Mouse (Mus musculus) cerebellum, adult 11-12 months (tissue): Measurements from ENCODE around the gene Plagl2.
"Not testable (repeated sequence)": the region's sequence is repeated elsewhere in the genome, so short reads cannot be mapped to it uniquely, and the experiment has no call there.

ENCODE experiments used
- DNase-seq: peaks from one replicate; pipeline ENCODE4 v3.0.0; 2022

Gene Plagl2

DNA sequence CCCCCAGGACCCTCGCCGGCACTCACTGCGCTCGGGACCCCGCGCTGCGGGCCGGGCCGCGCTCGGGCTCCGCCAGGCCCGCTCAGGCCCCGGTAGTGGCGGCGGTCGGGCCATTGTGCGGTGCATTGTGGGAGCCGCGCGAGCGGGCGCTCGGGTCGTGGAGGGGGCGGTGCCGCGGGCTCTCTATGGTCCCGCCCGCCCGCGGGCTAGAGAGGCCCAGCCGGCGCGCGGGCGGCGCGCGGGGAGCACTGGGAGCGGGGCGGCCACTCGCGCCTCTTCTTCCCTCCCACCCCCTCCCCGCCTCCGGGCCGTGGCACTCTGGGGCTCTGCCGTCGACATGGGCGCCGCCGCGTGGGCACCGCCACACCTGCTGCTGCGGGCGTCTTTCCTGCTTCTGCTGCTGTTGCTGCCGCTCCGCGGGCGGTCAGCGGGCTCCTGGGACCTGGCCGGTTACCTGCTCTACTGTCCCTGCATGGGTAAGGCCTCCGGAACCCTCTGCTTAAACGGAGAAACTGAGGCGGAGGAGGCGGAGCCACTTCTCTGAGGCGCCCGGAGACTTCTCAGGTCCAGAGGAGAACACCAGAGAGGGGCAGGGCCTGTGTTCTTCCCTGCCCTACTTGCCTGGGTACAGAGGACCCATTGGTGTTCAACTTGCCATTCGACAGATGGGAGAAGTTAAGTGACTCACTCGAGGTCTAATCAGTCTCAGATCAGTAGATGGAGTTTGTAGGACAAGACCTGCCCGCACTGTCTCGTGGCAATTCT lies at the start of gene Plagl2, which contains the start of gene Pofut1:
Gene Plagl2, minus strand, starts transcription at position 177 of the 765 bp plus-strand sequence.
Gene Pofut1, plus strand, starts transcription at position 284 of the 765 bp plus-strand sequence.
- DNase-seq = peak; percentile 89

DNA sequence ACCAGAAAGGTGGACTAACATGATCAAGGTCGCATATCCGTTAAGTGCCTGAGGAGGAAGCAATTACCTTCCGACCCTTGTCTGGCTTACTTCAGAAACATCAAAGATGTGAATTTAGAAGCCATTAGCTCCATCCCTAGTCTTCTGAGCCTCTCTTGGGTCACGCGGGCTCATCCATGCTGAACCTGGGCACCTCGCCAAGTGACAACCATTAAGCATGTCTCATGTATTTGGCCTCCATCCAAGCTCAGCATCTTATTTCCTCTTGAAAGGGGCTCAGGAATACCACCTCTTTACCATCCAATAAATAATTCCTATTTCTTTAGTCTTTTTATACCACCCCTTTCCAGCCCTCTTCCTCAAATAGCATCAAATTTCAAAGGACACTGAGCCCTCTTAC lies 46.6 kb upstream of the Plagl2 start:
- no peak for DNase-seq

DNA sequence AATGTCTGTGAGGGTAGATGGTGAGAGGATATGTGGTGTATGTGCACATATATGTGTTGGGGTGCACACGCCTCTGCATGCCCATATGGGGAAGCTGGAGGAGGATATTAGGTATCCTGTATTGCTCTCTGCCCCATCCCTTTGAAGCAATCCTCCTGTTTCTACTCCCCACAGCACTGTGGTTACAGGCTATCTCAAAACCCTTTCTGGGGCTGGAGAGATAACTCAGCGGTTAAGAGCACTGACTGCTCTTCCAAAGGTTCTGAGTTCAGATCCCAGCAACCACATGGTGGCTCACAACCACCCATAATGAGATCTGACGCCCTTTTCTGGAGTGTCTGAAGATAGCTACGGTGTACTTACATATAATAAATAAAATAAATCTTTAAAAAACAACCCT lies 45.3 kb upstream of the Plagl2 start:
- DNase-seq = no peak

GRCm38 (mm10) chr2:153283919-153284318 lies 42.7 kb upstream of the Plagl2 start:
- DNase-seq = no peak

- no peak for DNase-seq
Observed at GRCm38 (mm10) chr2:153278357-153278756, 37.1 kb upstream of the Plagl2 start.

DNA sequence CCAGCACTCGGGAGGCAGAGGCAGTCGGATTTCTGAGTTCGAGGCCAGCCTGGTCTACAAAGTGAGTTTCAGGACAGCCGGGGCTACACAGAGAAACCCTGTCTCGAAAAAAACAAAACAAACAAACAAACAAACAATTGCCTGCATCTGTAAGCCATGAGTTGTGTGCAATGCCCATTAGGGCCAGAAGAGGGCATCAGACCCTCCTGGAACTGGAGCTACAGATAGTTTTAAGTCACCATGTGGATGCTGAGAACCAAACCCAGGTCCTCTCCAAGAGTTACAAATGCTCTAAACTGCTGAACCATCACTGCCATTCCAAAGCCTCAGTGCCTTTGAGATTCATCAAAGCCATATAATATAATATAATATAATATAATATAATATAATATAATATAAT lies 35.6 kb upstream of the Plagl2 start:
- not testable (repeated sequence) for DNase-seq

GRCm38 (mm10) chr2:153276440-153276839 lies 35.2 kb upstream of the Plagl2 start:
- DNase-seq = no peak

DNA sequence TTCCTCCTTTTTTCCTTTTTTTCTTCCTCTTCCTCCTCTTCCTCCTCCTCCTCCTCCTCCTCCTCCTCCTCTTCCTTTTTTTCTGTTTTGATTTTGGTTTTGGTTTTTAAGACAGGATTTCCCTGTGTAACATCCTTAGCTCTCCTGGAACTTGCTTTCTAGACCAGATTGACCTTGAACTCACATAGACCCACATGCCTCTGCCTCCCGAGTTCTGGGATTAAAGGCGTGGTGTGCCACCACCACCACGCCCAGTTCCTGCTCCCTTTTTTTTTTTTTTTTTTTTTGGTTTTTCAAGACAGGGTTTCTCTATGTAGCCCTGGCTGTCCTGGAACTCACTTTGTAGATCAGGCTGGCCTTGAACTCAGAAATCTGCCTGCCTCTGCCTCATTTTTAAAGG lies 34.4 kb upstream of the Plagl2 start:
- not testable (repeated sequence) for DNase-seq

GRCm38 (mm10) chr2:153274919-153275247 lies 33.7 kb upstream of the Plagl2 start:
- DNase-seq = no peak

DNA sequence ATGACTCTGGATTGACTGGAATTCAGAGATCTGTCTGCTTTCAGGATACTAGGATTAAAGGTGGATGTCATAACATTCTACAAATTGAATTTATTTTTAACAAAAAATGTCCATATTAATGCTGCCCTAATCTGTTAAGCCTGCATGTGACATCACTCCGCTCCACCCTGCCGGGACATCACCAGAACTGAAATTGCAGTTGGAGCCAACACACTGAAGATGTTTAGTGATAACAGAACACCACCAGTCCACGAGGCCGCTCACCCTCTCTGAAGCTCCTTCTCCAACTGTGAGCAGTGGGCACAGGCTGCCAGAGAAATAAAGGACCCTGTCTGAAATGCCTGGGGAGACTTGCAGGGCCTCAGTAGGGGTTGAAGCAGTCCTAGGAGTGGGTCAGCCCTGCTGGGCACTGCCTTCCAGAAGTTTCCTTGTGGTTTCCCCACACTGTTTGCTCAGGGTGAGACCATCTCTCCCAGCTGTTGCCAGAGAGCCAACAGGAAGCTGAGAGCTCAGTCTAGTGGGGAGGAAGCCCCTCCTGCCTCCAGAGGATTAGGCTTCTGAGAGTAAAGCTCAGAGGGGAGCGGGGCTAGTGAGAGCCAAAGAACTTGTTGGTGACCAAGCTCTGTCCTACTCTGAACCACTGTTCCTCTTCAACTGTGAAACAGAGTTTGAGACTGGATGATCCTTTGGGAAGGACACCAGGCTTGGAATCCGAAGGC lies 33.1 kb upstream of the Plagl2 start:
- DNase-seq = not testable (repeated sequence)

DNA sequence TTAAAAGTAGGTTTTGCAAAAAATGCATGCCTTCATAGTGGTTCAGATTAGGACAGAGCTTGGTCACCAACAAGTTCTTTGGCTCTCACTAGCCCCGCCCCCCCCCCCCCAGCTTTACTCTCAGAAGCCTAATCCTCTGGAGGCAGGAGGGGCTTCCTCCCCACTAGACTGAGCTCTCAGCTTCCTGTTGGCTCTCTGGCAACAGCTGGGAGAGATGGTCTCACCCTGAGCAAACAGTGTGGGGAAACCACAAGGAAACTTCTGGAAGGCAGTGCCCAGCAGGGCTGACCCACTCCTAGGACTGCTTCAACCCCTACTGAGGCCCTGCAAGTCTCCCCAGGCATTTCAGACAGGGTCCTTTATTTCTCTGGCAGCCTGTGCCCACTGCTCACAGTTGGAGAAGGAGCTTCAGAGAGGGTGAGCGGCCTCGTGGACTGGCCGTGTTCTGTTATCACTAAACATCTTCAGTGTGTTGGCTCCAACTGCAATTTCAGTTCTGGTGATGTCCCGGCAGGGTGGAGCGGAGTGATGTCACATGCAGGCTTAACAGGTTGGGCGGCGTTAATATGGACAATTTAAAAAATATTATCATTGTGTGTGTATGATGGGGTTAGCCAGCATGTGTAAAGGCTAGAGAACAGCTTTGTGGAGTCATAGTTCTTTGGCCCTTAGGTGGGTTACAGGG lies 29.1 kb upstream of the Plagl2 start:
- not testable (repeated sequence) for DNase-seq

GRCm38 (mm10) chr2:153267331-153267730 lies 26.1 kb upstream of the Plagl2 start:
- no peak for DNase-seq

DNA sequence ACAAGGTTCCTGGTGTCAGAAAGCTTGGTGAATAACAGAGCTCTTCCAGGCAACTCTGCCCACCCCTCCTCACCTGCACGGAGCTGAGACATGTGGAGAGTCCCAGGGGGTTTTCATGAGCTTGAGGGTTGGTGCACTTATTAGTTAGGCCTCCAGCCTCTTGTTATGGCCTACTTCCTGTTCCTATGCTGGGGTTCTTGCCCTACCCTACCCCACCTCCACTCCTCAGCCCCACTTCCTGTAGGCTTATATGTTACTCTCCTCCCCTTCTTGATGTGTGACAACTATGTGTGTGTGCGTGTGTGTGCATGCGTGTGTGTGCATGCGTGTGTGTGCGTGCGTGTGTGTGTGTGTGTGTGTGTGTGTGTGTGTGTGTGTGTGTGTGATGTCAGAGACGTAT lies 21.8 kb upstream of the Plagl2 start:
- DNase-seq = no peak

DNA sequence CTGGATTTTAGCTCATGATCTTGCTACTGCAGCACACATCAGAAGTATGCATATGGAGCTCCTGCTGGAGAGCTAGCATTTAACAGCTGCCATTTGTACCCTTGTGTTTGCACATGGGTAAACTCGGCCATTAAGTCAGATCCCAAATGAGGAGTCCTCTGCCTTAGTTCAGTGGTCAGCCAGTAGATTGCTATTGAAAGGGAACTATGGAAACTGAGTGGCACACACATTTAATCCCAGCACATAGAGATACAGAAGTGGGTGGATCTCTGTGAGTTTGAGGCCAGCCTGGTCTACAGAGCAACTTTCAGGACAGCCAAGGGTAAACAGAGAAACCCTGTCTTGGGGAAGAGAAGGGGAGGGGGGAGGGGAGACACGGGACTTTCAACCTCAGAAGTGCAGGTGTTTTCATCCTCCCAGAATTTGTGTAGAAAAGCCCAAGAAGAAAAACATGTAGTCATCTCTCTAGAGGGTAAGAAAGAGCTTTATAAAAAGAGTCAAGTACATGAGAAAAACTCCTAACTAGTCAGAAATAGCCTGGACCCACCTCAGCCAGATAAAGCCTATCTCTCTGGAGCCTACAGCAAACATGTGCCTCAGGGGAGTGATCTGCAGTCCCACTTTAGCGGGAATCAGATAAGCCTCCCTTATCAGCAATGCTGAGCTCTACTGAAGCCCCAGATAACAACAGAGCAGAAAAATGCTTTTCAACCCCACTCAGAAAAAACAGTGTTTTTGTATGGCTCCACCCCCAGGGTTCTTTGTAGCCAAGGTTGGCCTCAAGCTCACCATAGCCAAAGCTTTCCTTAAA lies 18.8 kb upstream of the Plagl2 start:
- DNase-seq = no peak

DNA sequence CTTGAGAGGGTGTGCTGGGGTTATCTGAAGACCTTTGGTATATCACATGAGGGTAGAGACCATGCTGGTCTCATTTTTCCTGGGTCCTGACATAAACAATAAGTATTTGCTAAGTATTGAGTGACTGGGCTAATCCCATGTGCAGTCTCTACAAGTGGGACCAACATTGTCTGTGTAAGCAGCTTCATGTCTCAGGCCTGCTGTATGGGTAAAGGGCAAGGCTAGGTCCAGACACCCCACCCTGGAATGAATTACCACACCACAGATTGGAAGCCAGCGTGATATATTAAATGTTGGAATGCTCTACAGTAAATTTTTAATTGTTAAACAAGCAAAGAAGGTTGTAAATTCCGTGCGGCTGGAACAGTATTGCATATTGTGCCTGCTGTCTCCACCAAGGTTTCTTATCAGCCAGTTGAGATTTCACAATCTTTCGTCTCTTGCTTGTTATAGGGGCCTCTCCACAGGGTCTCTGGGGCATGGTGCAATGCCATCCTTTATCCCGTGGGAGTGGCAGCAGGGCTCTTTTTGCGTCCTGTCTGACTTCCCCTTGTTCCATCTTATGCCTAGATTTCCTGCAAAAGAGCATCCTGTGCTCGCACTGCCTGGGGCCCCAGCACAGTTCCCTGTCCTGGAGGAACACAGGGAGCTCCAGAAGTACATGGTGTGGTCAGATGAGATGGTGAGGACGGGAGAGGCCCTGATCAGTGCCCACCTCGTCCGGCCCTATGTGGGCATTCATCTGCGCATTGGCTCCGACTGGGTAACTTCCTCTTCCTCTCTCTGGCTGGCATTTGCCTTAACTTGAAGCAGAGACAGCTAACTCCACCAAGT lies 18.0 kb upstream of the Plagl2 start:
- no peak for DNase-seq

GRCm38 (mm10) chr2:153256604-153257003 lies 15.4 kb upstream of the Plagl2 start:
- no peak for DNase-seq

GRCm38 (mm10) chr2:153249751-153250150 lies 8.5 kb upstream of the Plagl2 start:
- no peak for DNase-seq

DNA sequence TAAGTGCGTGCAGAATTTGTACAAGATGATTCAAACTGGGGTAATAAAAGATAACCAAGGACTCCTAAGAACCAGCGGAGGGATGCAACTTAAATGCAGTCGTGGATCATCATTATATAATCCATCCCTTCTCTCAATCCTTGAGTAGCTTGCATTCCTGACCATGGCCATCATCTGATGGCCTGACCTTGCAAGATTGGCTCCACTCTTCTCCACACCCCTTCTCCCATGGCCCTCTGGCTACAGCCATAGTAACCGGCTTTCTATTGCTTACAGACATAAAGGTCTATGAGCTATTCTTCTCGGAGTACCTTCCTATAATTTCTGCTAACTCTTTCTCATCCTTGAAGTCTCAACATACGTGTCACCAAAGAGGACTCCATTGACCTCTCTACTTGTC lies 930 bp upstream of the Plagl2 start:
- no peak for DNase-seq

DNA sequence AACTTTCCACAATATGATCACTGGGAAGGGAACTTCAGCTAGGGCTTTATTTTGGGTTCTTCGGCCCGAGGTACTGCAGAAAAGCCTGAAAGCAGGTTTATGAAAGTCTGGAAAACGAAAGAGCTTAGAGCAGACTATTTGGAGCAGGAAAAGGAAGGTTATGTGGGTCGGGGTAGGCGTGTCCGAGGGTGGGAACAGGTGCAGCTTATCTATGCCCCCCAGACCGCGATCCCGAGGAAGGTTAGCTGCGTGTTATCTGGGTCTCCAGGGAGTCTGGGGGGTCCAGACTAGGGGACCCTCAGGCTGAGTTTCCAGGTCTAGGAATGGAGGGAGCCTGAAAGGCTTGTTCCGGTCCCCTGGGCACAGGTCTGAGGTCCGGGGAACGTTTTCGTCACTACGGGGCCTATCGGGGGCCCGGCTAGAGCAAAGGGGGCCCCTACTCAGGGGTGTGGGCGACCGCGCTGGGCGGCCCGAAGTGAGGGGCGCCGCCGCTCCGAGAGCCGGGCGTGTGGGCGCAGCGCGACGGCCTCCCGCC lies 458 bp downstream of the Plagl2 start:
- peak; percentile 46 for DNase-seq

- no peak for DNase-seq
Observed at GRCm38 (mm10) chr2:153239860-153240480, 1.3 kb downstream of the Plagl2 start.
